Mouse (Mus musculus) CH12F3 (cell line): ENCODE data around the gene Klf17.
"Not testable (repeated sequence)": the region's sequence is repeated elsewhere in the genome, so short reads cannot be mapped to it uniquely, and the experiment has no call there.

Experiments used
- in situ Hi-C: fragments of 300-500 bp; cut with MboI; formaldehyde crosslinking; loops from 2 replicates; pipeline ENCODE4 v1.14.3; 2020; ENCODE audit warnings: low sequenced_read_pairs

Gene Klf17

DNA sequence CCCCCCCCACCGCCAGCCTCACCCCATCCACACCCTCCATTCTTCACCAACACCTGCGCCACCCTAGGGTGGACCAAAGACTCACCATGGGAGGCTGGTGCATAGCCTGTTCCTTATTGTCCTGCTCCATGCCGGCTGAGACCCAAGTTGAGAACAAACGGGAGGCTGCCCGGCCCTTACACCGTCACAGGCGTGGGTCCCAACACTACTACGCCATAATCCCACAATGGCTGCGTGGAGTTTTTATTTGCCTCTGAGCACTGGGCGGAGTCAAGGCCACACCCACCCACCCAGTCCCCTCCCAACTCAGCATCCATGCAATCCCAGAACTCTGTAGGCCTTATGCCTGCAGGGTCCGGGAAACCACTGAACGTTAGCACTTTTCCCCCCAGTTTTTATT lies at the start of gene Klf17:
Klf17 (minus strand) TSS at position 233 of the 400 bp plus-strand sequence.
- in situ Hi-C loops: loop anchor here (10.0 kb wide), 1 partner anchor 51 kb away; no protein-coding TSS in a partner anchor

DNA sequence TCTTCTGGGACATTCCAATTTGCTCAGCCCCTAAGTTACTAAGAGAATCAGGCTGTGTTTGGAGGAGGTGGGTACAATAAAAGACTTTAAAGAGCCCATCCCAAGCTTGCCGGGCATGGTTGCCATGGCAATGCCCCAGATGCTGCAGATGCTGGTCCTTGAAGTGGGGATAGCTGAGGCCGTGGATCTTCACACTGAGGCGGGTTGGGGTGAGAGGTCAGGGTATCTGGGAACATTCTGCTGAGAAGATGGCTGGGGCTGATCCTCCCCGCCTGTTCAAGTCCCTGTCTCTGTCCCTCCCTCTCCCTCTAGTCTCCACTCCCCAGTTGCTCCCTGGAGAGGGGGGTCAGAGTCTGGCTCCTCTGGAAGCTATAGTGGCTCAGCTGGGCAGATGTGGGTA lies 48.9 kb upstream of the Klf17 start:
- in situ Hi-C loops: loop anchor here (10.0 kb wide), 1 partner anchor 270 kb away; no protein-coding TSS in a partner anchor

DNA sequence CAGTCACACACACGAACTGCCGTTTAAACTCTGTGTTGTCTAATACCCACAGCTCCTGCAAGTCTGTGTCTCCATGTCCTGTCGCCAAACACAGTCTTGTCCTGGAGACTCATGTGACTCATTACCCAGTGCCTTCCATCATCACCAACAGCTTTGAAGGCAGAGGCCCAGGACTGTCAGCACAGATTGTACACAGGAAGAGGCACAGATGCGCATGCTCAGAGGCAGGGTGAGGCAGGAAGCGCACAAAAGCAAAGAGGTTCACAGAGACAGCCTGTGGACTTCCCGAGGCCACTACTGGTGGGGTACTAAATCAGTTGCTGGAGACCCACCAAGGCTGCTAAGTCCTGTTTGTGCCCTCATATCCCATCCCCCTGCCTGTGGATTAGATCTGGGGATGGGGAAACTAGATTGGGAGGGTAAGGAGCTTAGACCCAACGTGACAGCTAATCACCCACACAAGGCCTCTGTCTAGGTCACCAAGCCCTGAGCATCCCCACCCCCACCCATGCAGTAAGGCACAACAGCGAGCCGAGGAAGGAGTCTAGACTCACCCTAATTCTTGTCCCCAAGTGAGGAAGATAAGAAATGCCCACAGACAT lies 48.2 kb upstream of the Klf17 start:
- in situ Hi-C loops: loop anchor here (10.0 kb wide), 1 partner anchor 271 kb away; no protein-coding TSS in a partner anchor

DNA sequence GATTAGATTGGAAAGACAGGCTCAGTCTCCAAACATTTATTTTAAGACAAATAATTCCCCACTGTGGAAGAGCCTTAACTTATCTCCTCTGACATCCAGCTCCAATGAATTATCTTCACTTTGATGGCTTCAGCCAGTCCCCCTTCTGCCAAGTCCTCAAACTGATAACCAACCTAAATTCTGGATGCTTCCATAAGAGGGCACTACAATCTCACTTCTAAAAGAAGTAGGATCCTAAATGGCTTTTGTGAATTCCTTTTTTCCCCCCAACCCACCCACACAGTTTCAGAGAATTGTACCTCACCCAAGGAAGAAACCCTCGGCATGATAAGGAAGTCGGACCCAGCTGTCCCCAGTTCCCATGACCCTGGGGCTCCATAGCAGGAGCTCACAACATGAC lies 45.5 kb upstream of the Klf17 start:
- in situ Hi-C loops: loop anchor here (10.0 kb wide), 1 partner anchor 274 kb away; no protein-coding TSS in a partner anchor

GRCm38 (mm10) chr4:117806992-117807391 lies 41.5 kb upstream of the Klf17 start:
- in situ Hi-C loops: no loop called here

DNA sequence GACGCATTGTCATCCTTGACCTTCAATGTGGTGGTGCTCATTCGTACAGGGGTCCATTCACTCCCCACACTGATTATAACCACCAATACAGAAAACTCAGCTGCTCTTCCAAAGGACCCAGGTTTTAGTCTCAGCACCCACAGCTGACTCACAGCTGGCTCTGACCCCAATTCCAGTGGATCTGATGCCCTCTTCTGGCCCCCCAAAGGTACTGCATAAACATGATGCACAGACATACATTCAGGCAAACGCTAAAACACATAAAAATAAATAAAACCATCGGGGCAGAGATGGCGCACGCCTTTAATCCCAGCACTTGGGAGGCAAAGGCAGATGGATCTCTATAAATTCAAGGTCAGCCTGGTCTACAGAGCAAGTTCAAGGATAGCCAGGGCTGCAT lies 34.5 kb upstream of the Klf17 start:
- in situ Hi-C loops: no loop called here

DNA sequence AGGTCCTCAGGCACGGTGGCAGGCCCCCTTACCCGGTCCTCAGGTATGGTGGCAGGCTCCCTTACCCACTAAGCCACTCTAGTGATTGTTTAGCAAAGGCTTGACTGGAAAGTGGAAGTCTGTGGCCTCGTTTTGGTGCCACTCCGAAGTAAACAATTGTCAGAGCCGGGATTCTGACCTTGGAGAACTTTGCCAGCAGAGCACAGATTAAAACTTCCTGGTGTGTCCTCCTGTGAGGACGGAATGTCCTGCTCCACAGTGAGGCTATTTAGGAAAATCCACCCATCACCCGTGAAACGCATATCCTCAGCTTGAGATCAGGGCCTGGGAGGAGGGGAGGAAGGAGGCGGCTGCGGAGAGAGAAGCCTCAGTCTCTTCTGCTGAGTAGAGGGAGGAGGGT lies 22.9 kb upstream of the Klf17 start:
- in situ Hi-C loops: no loop called here

- in situ Hi-C loops: no loop called here
Measured at GRCm38 (mm10) chr4:117786963-117787362, 21.5 kb upstream of the Klf17 start.

GRCm38 (mm10) chr4:117782908-117783307 lies 17.5 kb upstream of the Klf17 start:
- in situ Hi-C loops: no loop called here

DNA sequence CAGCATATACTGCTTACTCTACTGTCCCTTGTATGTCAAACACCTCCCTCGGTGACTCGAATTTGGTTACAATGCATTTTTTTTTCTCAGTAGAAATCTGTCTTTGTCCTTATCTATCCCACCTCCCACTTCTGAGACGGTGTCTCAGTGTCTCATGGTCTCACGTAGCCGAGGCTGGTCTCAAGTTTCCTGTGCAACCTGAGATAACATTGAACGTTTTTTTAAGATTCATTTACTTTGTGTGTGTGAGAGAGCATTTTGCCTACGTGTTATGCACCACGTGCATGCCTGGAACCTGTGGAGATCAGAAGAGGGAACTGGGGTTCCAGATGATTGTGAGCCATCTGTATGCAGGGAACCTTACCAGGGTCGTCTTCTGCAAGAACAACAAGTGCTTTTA lies 7.5 kb upstream of the Klf17 start:
- in situ Hi-C loops: no loop called here

DNA sequence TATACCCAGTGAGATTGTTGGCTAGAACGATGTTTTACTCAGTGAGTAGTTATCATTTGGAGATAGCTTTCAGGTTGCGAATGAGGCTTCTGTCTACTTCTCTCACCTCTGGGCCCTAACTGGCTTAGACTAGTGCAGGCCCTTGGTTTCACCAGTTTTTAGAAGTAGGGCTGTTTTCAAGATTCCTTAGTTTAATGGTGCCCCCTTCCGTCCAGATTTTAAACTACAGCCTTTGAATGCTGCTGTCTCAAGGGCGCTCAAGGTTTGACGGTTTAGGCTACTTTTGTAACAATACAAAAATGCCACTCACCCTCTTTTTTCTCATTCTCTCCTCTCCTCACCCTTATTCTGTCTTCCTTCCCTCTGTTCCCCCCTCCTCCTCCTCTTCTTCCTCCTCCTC lies 5.5 kb upstream of the Klf17 start:
- in situ Hi-C loops: no loop called here

DNA sequence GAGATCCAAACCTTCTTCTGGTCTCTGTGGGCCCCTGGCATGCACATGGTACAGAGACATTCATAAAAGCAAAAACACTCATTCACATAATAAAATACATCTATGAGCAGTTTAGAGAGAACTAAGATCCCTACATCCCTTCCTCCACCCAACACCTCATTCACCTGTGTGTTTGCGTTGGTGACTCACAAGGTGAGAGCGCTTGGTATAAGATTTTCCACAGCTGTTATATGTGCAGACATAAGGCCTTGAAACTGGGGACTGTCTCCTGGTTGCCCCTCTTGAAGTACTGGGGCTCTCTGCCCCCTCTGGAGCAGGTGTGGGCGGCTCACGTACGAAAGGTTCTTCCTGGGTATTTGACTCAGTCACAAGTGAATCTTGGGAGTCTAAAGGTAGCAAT lies 5.3 kb downstream of the Klf17 start:
- in situ Hi-C loops: loop anchor here (10.0 kb wide), 1 partner anchor 45 kb away; no protein-coding TSS in a partner anchor

DNA sequence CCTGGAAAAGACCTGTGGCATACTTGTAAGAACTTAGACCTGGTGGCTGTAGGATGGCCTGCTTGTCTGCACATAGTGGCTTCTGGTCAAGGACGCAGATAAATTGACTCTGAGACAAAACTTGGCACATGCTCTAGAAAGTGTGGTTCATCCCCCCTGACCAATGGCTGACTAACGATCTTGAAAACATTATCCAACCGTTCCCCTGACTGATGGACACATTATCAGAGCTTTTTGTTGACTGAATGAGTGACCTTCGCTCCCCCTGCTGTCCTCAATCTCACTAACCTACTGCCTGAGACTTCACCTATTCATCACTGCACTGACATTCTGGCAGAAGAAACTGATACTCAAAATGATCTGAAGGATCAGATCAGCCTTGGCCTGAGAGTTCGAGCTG lies 13.0 kb downstream of the Klf17 start:
- in situ Hi-C loops: not testable (repeated sequence)

GRCm38 (mm10) chr4:117737559-117737958 lies 27.9 kb downstream of the Klf17 start:
- in situ Hi-C loops: no loop called here

DNA sequence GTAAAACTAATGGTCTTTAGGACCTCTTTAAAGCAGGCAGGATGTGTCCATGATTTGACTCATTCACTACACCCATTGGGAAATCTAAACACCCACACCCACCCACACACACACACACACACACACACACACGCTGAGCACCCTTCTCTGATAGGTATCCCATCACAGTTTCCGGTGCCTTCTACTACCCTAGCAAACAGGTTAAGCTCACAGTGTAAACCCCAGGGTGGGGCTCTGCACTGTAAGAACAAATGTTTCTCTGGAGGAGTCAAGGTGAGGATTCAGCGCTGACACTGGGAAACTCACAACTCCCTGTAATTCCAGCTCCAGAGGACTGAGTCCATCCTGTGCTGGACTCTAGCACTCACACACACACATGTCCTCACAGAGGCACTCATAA lies 33.5 kb downstream of the Klf17 start:
- in situ Hi-C loops: no loop called here

GRCm38 (mm10) chr4:117724112-117724511 lies 41.3 kb downstream of the Klf17 start, which contains the start of gene Gm12845:
Gene Gm12845 (plus strand): TSS chr4:117724412.
- in situ Hi-C loops: no loop called here

DNA sequence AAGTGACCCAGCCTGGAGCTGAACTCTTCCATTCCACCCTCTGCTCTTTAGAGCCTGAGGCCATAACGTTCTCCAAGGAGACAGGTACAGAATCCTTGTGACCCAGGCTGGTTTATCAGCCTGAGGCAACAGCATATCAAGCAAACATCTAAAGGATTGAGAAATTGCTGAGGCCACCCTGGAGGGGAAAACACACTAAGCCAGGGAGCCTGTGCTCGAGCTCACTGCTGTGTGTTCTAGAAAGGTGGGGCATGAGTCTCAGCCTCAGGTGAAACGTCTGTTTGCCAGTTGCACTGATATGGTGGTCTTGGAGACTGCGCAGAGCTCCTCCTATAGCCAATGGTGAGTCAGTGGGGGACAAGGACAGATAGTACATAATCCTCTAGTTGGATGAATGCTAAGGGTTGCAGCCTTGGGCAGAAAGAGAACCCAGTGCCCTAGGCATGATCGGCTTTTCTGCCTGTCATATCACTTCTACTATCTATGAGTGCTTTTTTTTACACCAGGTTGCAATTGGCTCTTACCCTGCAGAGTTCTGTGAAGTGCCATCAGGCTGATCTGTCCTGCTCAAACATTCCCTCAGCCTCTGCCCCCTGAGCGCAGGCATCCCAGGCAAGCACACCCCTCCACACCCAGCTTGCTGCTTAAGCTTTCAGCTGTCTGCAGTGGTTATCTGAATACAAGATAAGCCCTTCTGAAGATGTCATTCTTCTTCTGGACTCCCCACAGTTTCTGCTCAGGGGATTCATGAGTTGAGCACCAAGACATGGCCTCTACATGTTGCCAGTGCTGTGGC lies 51.9 kb downstream of the Klf17 start:
- in situ Hi-C loops: loop anchor here (10.0 kb wide), 1 partner anchor 51 kb away; the partner anchor contains the start of gene Klf17

DNA sequence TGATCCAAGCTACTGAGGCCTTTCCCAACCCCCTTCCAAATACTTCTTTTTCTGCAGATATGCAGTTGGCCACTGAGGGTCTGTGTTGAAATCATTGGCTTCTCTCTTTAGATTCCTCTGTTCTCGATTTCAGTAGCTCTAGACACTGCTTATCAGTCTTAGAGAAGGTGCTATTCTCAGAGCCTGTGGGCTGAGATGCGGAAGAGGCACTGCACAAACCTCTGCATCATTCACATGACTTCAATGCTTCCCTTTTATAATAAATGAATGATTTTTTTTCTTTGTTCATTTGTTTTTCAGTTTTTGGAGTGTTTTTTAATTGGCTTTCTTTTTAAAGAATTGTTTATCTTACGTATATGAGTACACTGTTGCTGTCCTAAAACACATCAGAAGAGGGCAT lies 53.1 kb downstream of the Klf17 start:
- in situ Hi-C loops: loop anchor here (10.0 kb wide), 1 partner anchor 52 kb away; the partner anchor contains the start of gene Klf17

GRCm38 (mm10) chr4:117708780-117709550 lies 56.5 kb downstream of the Klf17 start:
- in situ Hi-C loops: no loop called here
